Mouse (Mus musculus) spleen, adult 2 months (tissue): ENCODE results near the gene Glp1r.

ENCODE experiments used
- CTCF ChIP-seq: fragments of 200-500 bp; IDR thresholded peaks from 2 replicates; pipeline ENCODE4 v1.5.1; 2011; ENCODE audit warnings: mild to moderate bottlenecking, inconsistent platforms; ENCODE audit not compliant: insufficient read depth, insufficient read length, insufficient replicate concordance; ENCODE audit errors: extremely low read depth
- POLR2A ChIP-seq: fragments of 200-500 bp; IDR thresholded peaks from 2 replicates; pipeline ENCODE4 v1.6.1; 2011; ENCODE audit warnings: low read depth, low read length, inconsistent platforms

GRCm38 (mm10) chr17:30954340-30954739, 52.7 kb downstream of the Glp1r start, which contains the start of gene Umodl1:
- TF ChIP-seq CTCF (no peak), POLR2A (no peak)
